In the genomic region with DNA sequence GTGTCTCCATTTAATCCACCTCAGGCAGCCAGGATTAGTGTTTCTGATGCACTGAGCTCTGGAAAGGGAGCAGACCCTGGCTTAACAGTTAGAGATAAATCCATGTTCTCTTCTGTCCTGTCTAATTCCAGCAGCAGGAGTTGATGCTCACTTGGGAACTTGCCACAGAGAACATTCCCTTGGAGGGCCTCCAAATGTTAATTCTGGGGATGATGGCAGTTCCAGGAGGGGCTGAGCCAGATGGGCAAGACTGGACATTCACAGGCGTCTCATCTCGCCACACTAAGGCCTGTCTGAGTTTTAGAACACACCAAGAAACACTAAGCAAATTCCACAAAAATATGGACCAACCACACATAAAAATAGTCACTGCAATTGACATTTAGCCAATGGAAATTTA, we compare ENCODE assay signal across 10 mouse cellular contexts.
DNase-seq lines count a peak whose midpoint lies in the region; ATAC-seq lines count a peak whose summit lies in the region.
"Had no signal": no experiment of that assay in that cellular context is flagged by ENCODE, and none has a peak within 500 bp of the region (broad histone marks: within the 10 kb centered on the region; RNA-seq: fewer than 3 reads in every experiment).

No protein-coding gene starts in this region.

- no peak overlapping the region for H3K4me2 ChIP-seq in embryonic facial prominence, embryonic 13.5 days
- H3K4me2 ChIP-seq in heart, embryonic 14.5 days (ENCODE audit: low read length): no peak overlapping the region
- H3K4me2 ChIP-seq: neural tube, embryonic 15.5 days had no signal

- H3K27ac ChIP-seq in embryonic facial prominence, embryonic 13.5 days: 0 out of 2 replicates have a peak overlapping the region, but pooled peaks have one; percentile 28
- H3K27ac ChIP-seq in embryonic facial prominence, embryonic 10.5 days (replicated peaks): no peak overlapping the region
- H3K27ac ChIP-seq in heart, embryonic 14.5 days (replicated peaks in 1 of 2; ENCODE audit: control insufficient read depth in 1 of 2, insufficient read depth in 1 of 2, low read depth in 2 of 2, low read length in 2 of 2): peak overlapping the region in 1 of 2 experiments; percentile 52; a peak in 2 of 4 replicates
- H3K27ac ChIP-seq: kidney, postnatal 0 days; neural tube, embryonic 15.5 days had no signal

- H3K27me3 ChIP-seq in embryonic facial prominence, embryonic 13.5 days: no peaks in the 10 kb centered on the region
- H3K27me3 ChIP-seq in embryonic facial prominence, embryonic 10.5 days (replicated peaks; ENCODE audit: low read depth, poor library complexity, severe bottlenecking): no peaks in the 10 kb centered on the region
- H3K27me3 ChIP-seq in heart, embryonic 14.5 days (ENCODE audit: control insufficient read depth, insufficient read depth, low read length): no peaks in the 10 kb centered on the region
- H3K27me3 ChIP-seq: neural tube, embryonic 15.5 days had no signal

- H3K4me3 ChIP-seq in embryonic facial prominence, embryonic 13.5 days: no peak overlapping the region
- H3K4me3 ChIP-seq in embryonic facial prominence, embryonic 10.5 days: no peak overlapping the region
- H3K4me3 ChIP-seq in heart, embryonic 14.5 days (ENCODE audit: control insufficient read depth in 1 of 2, insufficient read depth in 1 of 2, low read depth in 1 of 2, low read length in 2 of 2): no peak overlapping the region
- H3K4me3 ChIP-seq: neural tube, embryonic 15.5 days had no signal

- no peaks in the 10 kb centered on the region; the same call in 1 of the 2 replicates for H3K9me3 ChIP-seq in embryonic facial prominence, embryonic 13.5 days
- no peaks in the 10 kb centered on the region for H3K9me3 ChIP-seq in embryonic facial prominence, embryonic 10.5 days
- H3K9me3 ChIP-seq in heart, embryonic 14.5 days (ENCODE audit: control insufficient read depth, low read length): peaks cover 8% of the 10 kb centered on the region; the same call in 1 of the 2 replicates
- H3K9me3 ChIP-seq: neural tube, embryonic 15.5 days had no signal

- no peak overlapping the region for H3K9ac ChIP-seq in embryonic facial prominence, embryonic 13.5 days
- H3K9ac ChIP-seq in heart, embryonic 14.5 days (ENCODE audit: low read length): no peak overlapping the region
- H3K9ac ChIP-seq: neural tube, embryonic 15.5 days had no signal

- H3K36me3 ChIP-seq in embryonic facial prominence, embryonic 13.5 days: no peaks in the 10 kb centered on the region
- H3K36me3 ChIP-seq in embryonic facial prominence, embryonic 10.5 days (replicated peaks): no peaks in the 10 kb centered on the region
- no peaks in the 10 kb centered on the region for H3K36me3 ChIP-seq in heart, embryonic 14.5 days (ENCODE audit: control insufficient read depth, insufficient read depth, low read length)
- H3K36me3 ChIP-seq: neural tube, embryonic 15.5 days had no signal

- WGBS in embryonic facial prominence, embryonic 13.5 days: 64% methylated on average over 2 of the region's 2 CpGs
- WGBS in embryonic facial prominence, embryonic 10.5 days: 79% methylated on average over 2 of the region's 2 CpGs
- 46% methylated on average over 2 of the region's 2 CpGs for WGBS in heart, embryonic 14.5 days

- DNase-seq in embryonic facial prominence, embryonic 10.5 days (ENCODE audit: low spot score): no peak
- DNase-seq in retina, adult 2 months (ENCODE audit: low read depth, low spot score): peak; percentile 42
- no peak for DNase-seq in retina, embryonic 14.5 days (ENCODE audit: low spot score)
- peak; percentile 32 for DNase-seq in retina, postnatal 7 days (ENCODE audit: low read depth, low spot score)
- DNase-seq in adrenal gland, postnatal 10 days: no peak

- ATAC-seq in embryonic facial prominence, embryonic 13.5 days (ENCODE audit: insufficient number of reproducible peaks, insufficient read depth, low FRiP score, low TSS enrichment, low read depth): no peak
- peak; percentile 43; the same call in 1 of the 2 replicates for ATAC-seq in heart, embryonic 14.5 days (ENCODE audit: insufficient number of reproducible peaks, insufficient read depth, low FRiP score, low read depth)
- no peak for ATAC-seq in megakaryocyte-erythroid progenitor cell, adult 5-6 weeks (replicated peaks; ENCODE audit: low FRiP score, low TSS enrichment, poor library complexity, severe bottlenecking)

- peaks cover 11% of the 10 kb centered on the region; the same call in 1 of the 2 replicates for H3K4me1 ChIP-seq in embryonic facial prominence, embryonic 13.5 days
- peaks cover 5% of the 10 kb centered on the region for H3K4me1 ChIP-seq in embryonic facial prominence, embryonic 10.5 days
- H3K4me1 ChIP-seq in heart, embryonic 14.5 days (ENCODE audit: control insufficient read depth in 2 of 2, insufficient read depth in 2 of 2, low read length in 2 of 2): peaks cover 3 to 4% of the 10 kb centered on the region in 2 experiments; a peak in 1 of 4 replicates
- H3K4me1 ChIP-seq: neural tube, embryonic 15.5 days had no signal

Comparison
In these comparisons a context has a peak if more than half of its experiments do, and no peak if none do; other contexts are left out.
1. DNase-seq: peak in retina, adult 2 months (single experiment) and retina, postnatal 7 days (single experiment); none in embryonic facial prominence, embryonic 10.5 days (single experiment), retina, embryonic 14.5 days (single experiment) and adrenal gland, postnatal 10 days (single experiment).